Comparison of ENCODE assay signal across 24 mouse cellular contexts in the genomic region with DNA sequence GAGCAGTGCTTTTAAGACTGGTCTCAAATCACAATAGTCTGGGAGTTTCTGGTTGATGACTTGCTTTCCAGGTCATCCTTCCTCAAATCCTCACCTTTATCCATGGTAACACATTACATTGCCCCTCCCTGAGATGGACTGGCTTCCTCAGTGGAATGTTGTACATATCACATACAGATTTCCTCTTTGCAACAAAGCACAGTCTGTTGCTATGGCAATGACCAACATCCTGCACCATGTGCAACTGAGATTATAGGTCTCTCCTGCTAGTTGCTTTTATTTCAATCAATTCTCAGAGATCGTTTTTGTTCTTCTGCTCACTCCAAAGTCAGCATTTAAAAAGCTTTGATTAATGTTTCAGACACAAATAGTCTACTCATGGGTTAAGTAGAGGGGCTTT.
DNase-seq lines count a peak whose midpoint lies in the region; ATAC-seq and TF ChIP-seq lines count a peak whose summit lies in the region.
"Had no signal": no experiment of that assay in that cellular context is flagged by ENCODE, and none has a peak within 500 bp of the region (broad histone marks: within the 10 kb centered on the region; RNA-seq: fewer than 3 reads in every experiment).

No protein-coding gene starts in this region.

- H3K4me2 ChIP-seq in forebrain, embryonic 12.5 days = no peak overlapping the region
- no peak overlapping the region for H3K4me2 ChIP-seq in hindbrain, postnatal 0 days (ENCODE audit: low read depth, low read length)
- H3K4me2 ChIP-seq in hindbrain, embryonic 11.5 days (replicated peaks; ENCODE audit: low read depth, low read length) = no peak overlapping the region
- H3K4me2 ChIP-seq in midbrain, embryonic 15.5 days = no peak overlapping the region
- H3K4me2 ChIP-seq: liver, embryonic 15.5 days; lung, embryonic 15.5 days; midbrain, embryonic 12.5 days; neural tube, embryonic 12.5 days had no signal

- H3K9me3 ChIP-seq in forebrain, embryonic 12.5 days = no peaks in the 10 kb centered on the region
- H3K9me3 ChIP-seq in forebrain, embryonic 10.5 days = no peaks in the 10 kb centered on the region
- no peaks in the 10 kb centered on the region for H3K9me3 ChIP-seq in hindbrain, postnatal 0 days (ENCODE audit: low read length)
- H3K9me3 ChIP-seq in hindbrain, embryonic 11.5 days (ENCODE audit: control insufficient read depth, low read length) = no peaks in the 10 kb centered on the region
- H3K9me3 ChIP-seq in midbrain, embryonic 15.5 days = no peaks in the 10 kb centered on the region
- H3K9me3 ChIP-seq: liver, embryonic 15.5 days; lung, embryonic 15.5 days; midbrain, embryonic 12.5 days; neural tube, embryonic 12.5 days had no signal

- H3K4me3 ChIP-seq in forebrain, embryonic 12.5 days (replicated peaks) = no peak overlapping the region
- no peak overlapping the region for H3K4me3 ChIP-seq in forebrain, embryonic 10.5 days
- no peak overlapping the region for H3K4me3 ChIP-seq in hindbrain, postnatal 0 days (ENCODE audit: low read length)
- H3K4me3 ChIP-seq in hindbrain, embryonic 11.5 days (ENCODE audit: low read depth, low read length) = no peak overlapping the region
- H3K4me3 ChIP-seq in midbrain, embryonic 15.5 days = no peak overlapping the region
- H3K4me3 ChIP-seq: erythroblast, embryonic 14.5 days; liver, embryonic 15.5 days; lung, embryonic 15.5 days; midbrain, embryonic 12.5 days; myocyte; neural tube, embryonic 12.5 days had no signal

- H3K4me1 ChIP-seq in forebrain, embryonic 12.5 days = peaks cover 3% of the 10 kb centered on the region
- H3K4me1 ChIP-seq in forebrain, embryonic 10.5 days = no peaks in the 10 kb centered on the region
- H3K4me1 ChIP-seq in hindbrain, postnatal 0 days (ENCODE audit: insufficient read depth, low read length) = no peaks in the 10 kb centered on the region
- H3K4me1 ChIP-seq in hindbrain, embryonic 11.5 days (replicated peaks; ENCODE audit: control insufficient read depth, insufficient read depth, low read length) = no peaks in the 10 kb centered on the region
- 0 out of 2 replicates have a peak, but pooled peaks cover 5% of the 10 kb centered on the region for H3K4me1 ChIP-seq in midbrain, embryonic 15.5 days
- H3K4me1 ChIP-seq: liver, embryonic 15.5 days; lung, embryonic 15.5 days; midbrain, embryonic 12.5 days; neural tube, embryonic 12.5 days had no signal

- no peak for TF ChIP-seq CTCF in hindbrain, postnatal 0 days (IDR thresholded peaks at IDR 0.05; ENCODE audit: low read depth)

- ATAC-seq in forebrain, embryonic 12.5 days (ENCODE audit: low FRiP score) = peak; percentile 51; the same call in 1 of the 2 replicates
- ATAC-seq in hindbrain, postnatal 0 days = no peak
- ATAC-seq in hindbrain, embryonic 11.5 days (ENCODE audit: low FRiP score) = no peak
- peak; percentile 90 for ATAC-seq in midbrain, embryonic 15.5 days (replicated peaks)
- ATAC-seq: intestine, postnatal 0 days had no signal

- H3K36me3 ChIP-seq in forebrain, embryonic 12.5 days (replicated peaks) = no peaks in the 10 kb centered on the region
- no peaks in the 10 kb centered on the region for H3K36me3 ChIP-seq in forebrain, embryonic 10.5 days (replicated peaks)
- no peaks in the 10 kb centered on the region for H3K36me3 ChIP-seq in hindbrain, postnatal 0 days (ENCODE audit: insufficient read depth, low read length)
- no peaks in the 10 kb centered on the region for H3K36me3 ChIP-seq in hindbrain, embryonic 11.5 days (ENCODE audit: control insufficient read depth, insufficient read depth, low read length)
- no peaks in the 10 kb centered on the region for H3K36me3 ChIP-seq in midbrain, embryonic 15.5 days (replicated peaks)
- H3K36me3 ChIP-seq: liver, embryonic 15.5 days; lung, embryonic 15.5 days; midbrain, embryonic 12.5 days; neural tube, embryonic 12.5 days had no signal

- no peaks in the 10 kb centered on the region for H3K27me3 ChIP-seq in forebrain, embryonic 12.5 days
- H3K27me3 ChIP-seq in forebrain, embryonic 10.5 days (ENCODE audit: poor library complexity, severe bottlenecking) = no peaks in the 10 kb centered on the region
- no peaks in the 10 kb centered on the region for H3K27me3 ChIP-seq in hindbrain, postnatal 0 days (ENCODE audit: insufficient read depth, low read length)
- H3K27me3 ChIP-seq in hindbrain, embryonic 11.5 days (ENCODE audit: control insufficient read depth, insufficient read depth, low read length) = no peaks in the 10 kb centered on the region
- H3K27me3 ChIP-seq in midbrain, embryonic 15.5 days (replicated peaks) = no peaks in the 10 kb centered on the region
- H3K27me3 ChIP-seq: CH12.LX; liver, embryonic 15.5 days; lung, embryonic 15.5 days; midbrain, embryonic 12.5 days; neural tube, embryonic 12.5 days had no signal

- DNase-seq in forebrain, embryonic 10.5 days (ENCODE audit: extremely low spot score, low spot score) = no peak
- DNase-seq in hindbrain, postnatal 0 days (ENCODE audit: low spot score) = peak; percentile 20
- no peak for DNase-seq in hindbrain, embryonic 11.5 days (ENCODE audit: low spot score)
- DNase-seq in brain, embryonic 18.5 days (ENCODE audit: low read depth, low spot score) = peak; percentile 8
- DNase-seq in urinary bladder, postnatal 25 days (ENCODE audit: low spot score) = no peak
- no peak for DNase-seq in embryo, embryonic 10.5 days (ENCODE audit: low spot score)
- DNase-seq: adrenal gland, adult 8-10 months; cerebellum, adult 11-12 months; cerebellum, adult 9-11 months; gastrocnemius, postnatal 14 days; heart, postnatal 14 days; kidney, postnatal 14 days; thymus, adult 2 months; thymus, postnatal 36 days had no signal

- H3K9ac ChIP-seq in forebrain, embryonic 12.5 days = no peak overlapping the region
- H3K9ac ChIP-seq in hindbrain, postnatal 0 days (replicated peaks; ENCODE audit: low read length) = no peak overlapping the region
- H3K9ac ChIP-seq in hindbrain, embryonic 11.5 days (ENCODE audit: low read depth, low read length) = no peak overlapping the region
- no peak overlapping the region for H3K9ac ChIP-seq in midbrain, embryonic 15.5 days
- H3K9ac ChIP-seq: liver, embryonic 15.5 days; lung, embryonic 15.5 days; midbrain, embryonic 12.5 days; neural tube, embryonic 12.5 days had no signal

- no peak overlapping the region for H3K27ac ChIP-seq in forebrain, embryonic 12.5 days
- H3K27ac ChIP-seq in forebrain, embryonic 10.5 days = no peak overlapping the region
- H3K27ac ChIP-seq in hindbrain, postnatal 0 days = no peak overlapping the region
- H3K27ac ChIP-seq in hindbrain, embryonic 11.5 days (ENCODE audit: low read depth, low read length) = no peak overlapping the region
- no peak overlapping the region for H3K27ac ChIP-seq in midbrain, embryonic 15.5 days
- H3K27ac ChIP-seq: liver, embryonic 15.5 days; lung, embryonic 15.5 days; midbrain, embryonic 12.5 days; neural tube, embryonic 12.5 days had no signal

- 38% methylated on average over 1 of the region's 1 CpGs for WGBS in forebrain, embryonic 12.5 days
- 72% methylated on average over 1 of the region's 1 CpGs for WGBS in forebrain, embryonic 10.5 days
- 36% methylated on average over 1 of the region's 1 CpGs for WGBS in hindbrain, postnatal 0 days
- WGBS in hindbrain, embryonic 11.5 days = 64% methylated on average over 1 of the region's 1 CpGs
- 36% methylated on average over 1 of the region's 1 CpGs for WGBS in midbrain, embryonic 15.5 days

Comparison
In these comparisons a context has a peak if more than half of its experiments do, and no peak if none do; other contexts are left out.
1. DNase-seq: peak in hindbrain, postnatal 0 days (single experiment) and brain, embryonic 18.5 days (single experiment); none in forebrain, embryonic 10.5 days (single experiment), hindbrain, embryonic 11.5 days (single experiment), urinary bladder, postnatal 25 days (single experiment) and embryo, embryonic 10.5 days (single experiment).
2. ATAC-seq: peak in forebrain, embryonic 12.5 days (single experiment) and midbrain, embryonic 15.5 days (single experiment); none in hindbrain, postnatal 0 days (single experiment) and hindbrain, embryonic 11.5 days (single experiment).